Mouse (Mus musculus) gastrocnemius, adult 2 months (tissue): ENCODE results near the gene Prr5l. TPM values are rescaled to one million over a fixed set of nuclear protein-coding genes. Genes with fewer than 3 reads are reported as not detected.
A peak's percentile ranks its signal among the peaks of the same experiment; 100 is the strongest.

Experiments
- DNase-seq: peaks from one replicate; pipeline ENCODE4 v3.0.0; 2022
- H3K27ac ChIP-seq: fragments of 200-600 bp; 2 replicates; pipeline ENCODE4 v1.8.1; 2022; ENCODE audit warnings: mild to moderate bottlenecking
- H3K4me3 ChIP-seq: fragments of 200-600 bp; 2 replicates; pipeline ENCODE4 v1.8.1; 2022; ENCODE audit warnings: mild to moderate bottlenecking, moderate library complexity
- CTCF ChIP-seq: fragments of 200-600 bp; IDR thresholded peaks from 2 replicates; pipeline ENCODE4 v1.8.1; 2022; ENCODE audit warnings: antibody characterized with exemption, mild to moderate bottlenecking, moderate library complexity
- intact Hi-C: fragments of 180-260 bp; cut with DNase I; formaldehyde crosslinking; loops from one replicate; pipeline ENCODE4 v1.15.1; 2025
- total RNA-seq, 2 experiments: library from RNA; stranded (reverse); gene quantifications; 2 replicates each; pipeline ENCODE4 v1.2.3; 2021

Prr5l gene
- total RNA-seq, 2 experiments from 2014 or later: 0.53 TPM; not detected in 1

DNA sequence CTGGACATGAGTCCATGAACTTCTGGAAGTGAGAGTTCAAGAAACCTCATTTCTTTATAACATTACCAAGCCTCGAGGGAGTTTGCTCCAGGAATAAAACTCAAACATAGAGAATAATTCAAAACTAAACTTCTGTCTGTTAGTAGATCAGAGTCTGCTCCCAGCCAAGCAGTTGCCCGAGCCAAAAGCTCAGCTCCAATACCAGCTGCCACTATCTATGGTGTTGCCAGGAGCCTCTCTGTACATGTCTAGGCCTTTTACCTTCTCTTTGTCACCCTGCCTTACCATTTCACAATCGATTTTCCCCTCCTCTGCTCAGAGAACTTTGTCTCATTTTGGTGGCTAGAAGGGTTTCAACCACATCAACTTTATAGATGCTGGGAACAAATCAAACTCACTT, 209.3 kb downstream of the Prr5l start:
- no peak overlapping the region for H3K27ac ChIP-seq
- intact Hi-C loops: no loop called here
- no peak for DNase-seq
- H3K4me3 ChIP-seq: no peak overlapping the region
- no peak for TF ChIP-seq CTCF

- DNase-seq: no peak
- H3K27ac ChIP-seq: no peak overlapping the region
- TF ChIP-seq CTCF: no peak
- no peak overlapping the region for H3K4me3 ChIP-seq
- intact Hi-C loops: no loop called here
Observed at GRCm38 (mm10) chr2:101668751-101669150, 214.1 kb downstream of the Prr5l start.

DNA sequence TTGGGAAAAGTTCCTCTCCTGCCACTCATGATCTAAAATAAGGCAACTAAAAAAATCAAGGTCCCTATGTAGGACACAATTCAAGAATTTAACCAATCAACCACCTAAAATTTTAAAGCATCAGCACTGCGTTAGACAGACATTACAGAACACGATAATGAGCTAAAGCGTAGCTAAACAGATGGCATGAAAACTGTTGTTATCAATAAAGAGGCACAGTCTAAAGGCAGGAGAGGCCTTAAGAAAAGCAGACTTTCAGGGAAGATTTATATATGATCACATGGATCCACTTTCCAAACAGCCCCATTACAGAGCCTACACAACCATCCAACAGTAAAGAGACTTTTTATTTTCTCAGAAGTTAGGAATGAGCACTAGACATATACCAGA, 217.1 kb downstream of the Prr5l start:
- no peak for DNase-seq
- no peak overlapping the region for H3K27ac ChIP-seq
- H3K4me3 ChIP-seq: peak overlapping the region; percentile 25
- no peak for TF ChIP-seq CTCF
- intact Hi-C loops: no loop called here

DNA sequence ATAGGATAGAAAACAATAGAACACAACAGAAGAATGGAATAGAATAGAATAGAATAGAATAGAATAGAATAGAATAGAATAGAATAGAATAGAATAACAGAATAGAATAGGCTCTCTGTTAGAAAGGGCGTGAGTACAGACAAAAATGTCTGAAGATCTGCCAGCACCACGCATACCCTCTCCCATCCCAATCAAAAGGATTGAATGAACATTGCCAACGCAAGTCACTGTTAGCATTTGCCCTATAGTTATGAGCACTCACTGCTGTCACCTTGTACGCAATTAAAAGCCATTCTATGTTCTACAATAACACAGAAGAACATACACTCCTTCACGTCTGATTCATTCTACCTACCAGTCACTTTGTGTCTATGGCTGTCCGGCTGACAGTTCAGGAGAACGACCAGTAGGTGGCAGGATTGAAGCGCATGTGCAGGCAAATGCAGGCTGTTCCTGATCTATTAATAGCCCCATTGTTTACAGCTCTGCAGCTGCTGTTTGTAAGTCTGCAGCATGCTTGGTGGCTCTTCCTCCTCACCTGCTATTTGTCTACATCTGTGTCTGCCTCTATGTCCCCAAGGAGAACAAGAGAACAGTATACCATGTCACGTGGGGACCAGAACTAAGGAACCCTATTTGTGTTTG, 217.6 kb downstream of the Prr5l start:
- peak; percentile 75 for DNase-seq
- intact Hi-C loops: no loop called here
- TF ChIP-seq CTCF: peak; percentile 95
- Histone ChIP-seq H3K4me3 (peak overlapping the region; percentile 25), H3K27ac (no peak overlapping the region)

Other genes with a start within 250 kb of the Prr5l start
- not detected for gene Rag1, start 233.5 kb downstream of the Prr5l start, total RNA-seq
- gene B230118H07Rik, start 233.5 kb downstream of the Prr5l start, total RNA-seq: 10 to 100 TPM; 79.3 to 89.4 TPM
- 10 to 100 TPM in 1 of 2 experiments, 1 to 10 TPM in 1; 9.1 to 11.0 TPM for gene Traf6, start 204.6 kb downstream of the Prr5l start, total RNA-seq
- 10 to 100 TPM; 31.7 to 37.6 TPM for gene Commd9, start 3.2 kb upstream of the Prr5l start, total RNA-seq